Mouse (Mus musculus) testis, adult 2 months (tissue): Measurements from ENCODE around the gene Defb25.
A peak's percentile ranks its signal among the peaks of the same experiment; 100 is the strongest.

ENCODE experiments used
- CTCF ChIP-seq: fragments of 200-500 bp; IDR thresholded peaks from 2 replicates; pipeline ENCODE4 v1.5.1; 2012; ENCODE audit warnings: low read depth, mild to moderate bottlenecking, inconsistent platforms, low read length, moderate library complexity; ENCODE audit not compliant: control insufficient read depth, insufficient read depth, insufficient replicate concordance
- POLR2A ChIP-seq: fragments of 200-500 bp; IDR thresholded peaks from 2 replicates; pipeline ENCODE4 v1.6.1; 2012; ENCODE audit warnings: low read depth, mild to moderate bottlenecking, inconsistent platforms, low read length, moderate library complexity; ENCODE audit not compliant: control insufficient read depth

GRCm38 (mm10) chr2:152617374-152617773 is 5.5 kb downstream of the Defb25 start:
- peak; percentile 50; the same call in 1 of the 2 replicates for TF ChIP-seq CTCF
- no peak for TF ChIP-seq POLR2A
